Mouse (Mus musculus) kidney, adult 2 months (tissue): ENCODE results near the gene Tnfsf11. TPM values are rescaled to one million over a fixed set of nuclear protein-coding genes. Genes with fewer than 3 reads are reported as not detected.

Source experiments
- DNase-seq: peaks from one replicate; pipeline ENCODE4 v3.0.0; 2021
- H3K27ac ChIP-seq: fragments of 200-500 bp; 2 replicates; pipeline ENCODE4 v1.5.1; 2012; ENCODE audit warnings: low read depth, low read length, control low read depth, inconsistent platforms; ENCODE audit not compliant: insufficient read depth
- H3K27me3 ChIP-seq: fragments of 200-500 bp; replicated peaks from 2 replicates; pipeline ENCODE4 v1.6.1; 2012; ENCODE audit warnings: mild to moderate bottlenecking, moderate library complexity, low read length, inconsistent platforms; ENCODE audit not compliant: control insufficient read depth, insufficient read depth
- H3K36me3 ChIP-seq: fragments of 200-500 bp; 2 replicates; pipeline ENCODE4 v1.6.1; 2012; ENCODE audit warnings: mild to moderate bottlenecking, moderate library complexity, low read length, inconsistent platforms; ENCODE audit not compliant: control insufficient read depth, insufficient read depth
- H3K4me1 ChIP-seq: fragments of 200-500 bp; 2 replicates; pipeline ENCODE4 v1.6.1; 2011; ENCODE audit warnings: low read length; ENCODE audit not compliant: control insufficient read depth, insufficient read depth
- H3K4me3 ChIP-seq: fragments of 200-500 bp; 2 replicates; pipeline ENCODE4 v1.5.1; 2011; ENCODE audit warnings: mild to moderate bottlenecking, low read depth, low read length, control low read depth; ENCODE audit not compliant: insufficient read depth
- CTCF ChIP-seq: fragments of 200-500 bp; conservative IDR thresholded peaks from 2 replicates; pipeline ENCODE4 v1.5.1; 2011; ENCODE audit warnings: low read depth, mild to moderate bottlenecking, control low read depth, low read length, moderate library complexity, mixed read lengths; ENCODE audit not compliant: insufficient read depth, insufficient read length
- POLR2A ChIP-seq: fragments of 200-500 bp; IDR thresholded peaks from one replicate; pipeline ENCODE4 v1.6.1; 2011; ENCODE audit warnings: low read depth, low read length, control low read depth
- whole genome bisulfite sequencing: fragments of 180-500 bp; shearing (Covaris S2); methylation state at CpG from one replicate; pipeline ENCODE4 v1.1.7; 2018; 5-methylcytosine and 5-hydroxymethylcytosine counted together
- polyA plus RNA-seq: library from polyadenylated mRNA; depleted of rRNA; stranded (reverse); fragments of >200 nt; gene quantifications from 2 replicates; pipeline ENCODE4 v1.2.3, GENCODE M21; 2012

Tnfsf11 gene
- polyA plus RNA-seq, 1 experiment, result 0.16 TPM

DNA sequence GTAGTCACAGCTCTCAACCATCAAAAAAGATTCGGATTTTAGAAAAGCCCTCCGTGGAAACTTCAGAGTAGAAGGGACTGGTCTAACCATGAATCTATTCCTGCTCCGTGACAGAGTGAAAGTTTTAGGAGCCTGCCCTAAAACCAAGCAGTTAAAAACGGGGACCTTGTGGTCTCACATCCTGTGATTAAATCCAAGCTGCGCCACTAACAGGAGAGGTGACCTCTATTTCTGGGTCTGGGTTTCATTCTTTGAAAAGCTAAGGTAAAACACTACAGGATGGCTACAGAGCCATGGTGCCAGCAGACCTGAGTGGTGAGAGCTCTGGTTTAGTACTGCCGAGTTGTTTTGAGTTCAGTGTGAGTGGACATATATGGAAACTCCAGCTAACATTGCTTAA is 12.4 kb upstream of the Tnfsf11 start:
- Histone ChIP-seq H3K4me3 (no peak overlapping the region), H3K36me3 (no peaks in the 10 kb centered on the region), H3K27ac (no peak overlapping the region), H3K27me3 (no peaks in the 10 kb centered on the region; the same call in 1 of the 2 replicates), H3K4me1 (no peaks in the 10 kb centered on the region)
- WGBS, result 71% methylated on average over 6 of the region's 6 CpGs
- TF ChIP-seq POLR2A (no peak), CTCF (no peak)
- no peak for DNase-seq

DNA sequence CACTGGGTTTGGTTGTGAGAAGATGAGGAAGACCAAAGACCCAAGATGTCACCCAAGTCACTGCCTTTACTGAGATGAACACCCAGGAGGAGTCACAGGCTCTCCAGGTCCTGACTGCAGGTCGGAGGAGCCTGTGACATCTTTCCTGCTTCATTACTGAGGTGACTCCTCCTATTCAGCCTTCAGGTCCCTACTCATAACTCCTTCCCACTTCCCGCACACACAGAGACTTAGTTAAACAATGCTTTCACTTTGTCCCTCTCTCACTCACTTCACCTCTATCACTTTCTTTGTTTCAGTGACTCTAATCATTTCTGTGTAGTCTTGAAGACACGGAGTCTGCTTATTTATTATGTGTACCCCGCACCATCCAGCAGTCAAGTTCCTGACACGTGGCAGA is 11.7 kb upstream of the Tnfsf11 start:
- Histone ChIP-seq H3K4me3 (no peak overlapping the region), H3K4me1 (no peaks in the 10 kb centered on the region), H3K36me3 (no peaks in the 10 kb centered on the region), H3K27me3 (no peaks in the 10 kb centered on the region; the same call in 1 of the 2 replicates), H3K27ac (no peak overlapping the region)
- no peak for DNase-seq
- TF ChIP-seq POLR2A (no peak), CTCF (no peak)
- WGBS, result 73% methylated on average over 5 of the region's 5 CpGs

DNA sequence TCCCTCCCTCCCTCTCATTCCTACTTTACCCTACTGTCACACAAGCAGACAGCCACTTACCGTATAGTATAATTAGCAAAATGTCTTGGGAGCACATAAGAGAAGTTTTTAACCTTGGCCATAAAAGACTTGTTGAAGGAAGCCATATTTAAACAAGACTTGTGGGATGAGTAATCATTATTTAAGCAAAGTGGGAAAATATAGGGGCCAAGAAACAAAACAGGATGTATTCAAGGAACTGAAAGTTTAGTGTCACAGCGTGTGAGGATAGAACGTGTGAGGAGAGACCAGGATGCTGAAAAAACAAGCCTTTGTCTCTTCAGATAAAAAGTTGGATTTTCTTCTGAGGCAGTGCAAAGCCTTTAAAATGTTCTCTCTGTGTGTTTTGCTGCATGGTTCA is 11.2 kb upstream of the Tnfsf11 start:
- WGBS, result 69% methylated on average over 3 of the region's 3 CpGs

DNA sequence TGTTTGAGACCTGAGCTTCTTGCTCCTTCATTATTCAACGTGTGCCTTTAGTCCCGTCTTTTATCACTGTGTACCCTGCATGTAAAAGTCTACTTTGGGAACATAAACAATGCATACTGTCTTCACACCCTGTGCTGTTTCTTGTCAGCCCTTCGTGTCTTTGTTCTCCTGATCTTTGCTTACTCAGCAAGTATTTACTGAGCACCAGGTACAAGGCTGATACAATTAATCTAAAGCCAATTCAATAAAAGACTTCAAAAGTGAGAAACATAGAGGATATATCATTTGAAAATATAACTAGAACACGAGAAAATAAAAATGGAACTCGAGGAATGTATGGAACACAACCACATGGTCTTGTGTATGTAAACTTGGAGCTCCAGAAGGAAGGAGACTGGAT is 9.8 kb upstream of the Tnfsf11 start:
- no peak for DNase-seq
- no peaks in the 10 kb centered on the region; the same call in 1 of the 2 replicates for H3K27me3 ChIP-seq
- no peak for TF ChIP-seq CTCF
- no peak for TF ChIP-seq POLR2A
- H3K36me3 ChIP-seq, result no peaks in the 10 kb centered on the region
- no peak overlapping the region for H3K27ac ChIP-seq
- WGBS, result 82% methylated on average over 5 of the region's 5 CpGs
- no peaks in the 10 kb centered on the region for H3K4me1 ChIP-seq
- H3K4me3 ChIP-seq, result no peak overlapping the region

More for the DNA sequence above, 11.2 kb upstream of the Tnfsf11 start:
- DNase-seq, result no peak
- no peaks in the 10 kb centered on the region for H3K4me1 ChIP-seq
- H3K27ac ChIP-seq, result no peak overlapping the region
- TF ChIP-seq CTCF (no peak), POLR2A (no peak)
- no peak overlapping the region for H3K4me3 ChIP-seq
- no peaks in the 10 kb centered on the region for H3K36me3 ChIP-seq
- H3K27me3 ChIP-seq, result no peaks in the 10 kb centered on the region; the same call in 1 of the 2 replicates

DNA sequence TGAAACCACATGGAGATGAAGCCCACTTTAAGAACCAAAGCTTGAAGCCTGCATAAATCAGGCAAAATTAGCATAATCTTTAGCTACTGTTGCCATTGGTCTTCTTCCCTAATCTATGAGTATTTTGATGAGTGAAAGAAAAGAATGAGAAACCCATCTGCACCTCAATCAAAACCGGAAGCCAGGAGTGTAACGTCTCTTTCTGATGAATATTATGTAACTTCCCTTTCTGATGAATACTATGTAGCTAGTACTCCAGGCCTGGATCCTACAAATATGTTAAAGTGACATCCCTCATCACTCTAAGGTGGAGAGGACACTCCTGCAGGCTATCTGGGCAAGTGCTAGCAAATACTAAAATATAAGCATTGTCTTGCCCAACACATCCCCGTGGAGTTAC is 6.9 kb downstream of the Tnfsf11 start:
- no peaks in the 10 kb centered on the region for H3K36me3 ChIP-seq
- H3K27me3 ChIP-seq, result no peaks in the 10 kb centered on the region; the same call in 1 of the 2 replicates
- WGBS, result 91% methylated on average over 3 of the region's 3 CpGs
- no peak overlapping the region for H3K4me3 ChIP-seq
- TF ChIP-seq POLR2A (no peak), CTCF (no peak)
- DNase-seq, result no peak
- H3K4me1 ChIP-seq, result no peaks in the 10 kb centered on the region
- no peak overlapping the region for H3K27ac ChIP-seq

DNA sequence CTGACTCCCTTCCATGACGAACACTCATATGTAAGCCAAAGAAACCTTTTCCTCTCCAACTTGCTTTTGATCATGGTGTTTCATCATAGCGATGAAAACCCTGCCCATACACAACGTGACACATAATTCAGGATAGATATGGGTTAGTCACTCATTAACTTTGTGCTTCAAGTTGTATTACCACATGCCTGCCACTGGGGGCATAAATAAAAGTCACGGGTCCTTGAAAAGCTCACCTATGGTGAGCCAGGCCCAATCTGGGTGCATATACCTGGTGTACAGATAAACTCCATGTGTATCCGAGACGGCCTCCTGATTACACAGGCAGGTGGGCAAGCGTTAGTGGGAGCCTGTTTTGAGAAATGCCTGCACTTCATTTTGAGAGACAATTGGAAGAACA is 15.2 kb downstream of the Tnfsf11 start:
- TF ChIP-seq CTCF (no peak), POLR2A (no peak)
- Histone ChIP-seq H3K36me3 (no peaks in the 10 kb centered on the region), H3K4me1 (no peaks in the 10 kb centered on the region), H3K4me3 (no peak overlapping the region), H3K27me3 (no peaks in the 10 kb centered on the region), H3K27ac (no peak overlapping the region)
- no peak for DNase-seq
- 78% methylated on average over 7 of the region's 7 CpGs for WGBS

DNA sequence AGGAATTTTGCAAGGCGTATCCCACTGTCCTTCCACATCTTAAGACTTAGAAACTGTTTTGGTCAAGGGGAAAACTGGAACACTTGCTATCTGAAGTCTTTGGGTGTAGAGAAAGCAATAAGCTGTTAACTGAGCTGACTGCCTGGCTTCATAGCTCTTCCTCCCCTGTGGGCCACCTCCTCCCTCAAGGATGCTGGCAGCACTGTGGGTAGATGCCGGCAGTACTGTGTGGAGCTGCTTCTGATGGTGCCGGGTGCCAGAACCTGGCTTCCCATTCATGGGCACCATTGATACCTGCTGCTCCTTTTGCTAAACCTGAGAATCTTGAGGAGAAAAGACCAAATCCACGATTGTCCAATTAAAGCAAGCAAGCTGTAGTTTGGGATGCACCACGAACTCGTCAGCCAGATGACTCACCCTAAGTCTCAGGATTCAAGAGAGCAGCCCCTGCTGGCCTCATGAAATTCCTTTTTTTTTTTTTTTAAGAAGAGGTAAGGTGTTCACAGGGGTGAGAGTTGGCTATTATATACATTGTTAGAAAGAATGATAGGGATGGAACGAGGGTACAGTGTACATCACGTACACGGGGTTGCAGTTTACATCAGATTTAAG is 17.8 kb downstream of the Tnfsf11 start:
- H3K4me3 ChIP-seq, result no peak overlapping the region
- no peak overlapping the region for H3K27ac ChIP-seq
- H3K27me3 ChIP-seq, result no peaks in the 10 kb centered on the region
- no peaks in the 10 kb centered on the region for H3K4me1 ChIP-seq
- WGBS, result 77% methylated on average over 9 of the region's 9 CpGs
- no peaks in the 10 kb centered on the region for H3K36me3 ChIP-seq
- TF ChIP-seq POLR2A (no peak), CTCF (no peak)
- no peak for DNase-seq

DNA sequence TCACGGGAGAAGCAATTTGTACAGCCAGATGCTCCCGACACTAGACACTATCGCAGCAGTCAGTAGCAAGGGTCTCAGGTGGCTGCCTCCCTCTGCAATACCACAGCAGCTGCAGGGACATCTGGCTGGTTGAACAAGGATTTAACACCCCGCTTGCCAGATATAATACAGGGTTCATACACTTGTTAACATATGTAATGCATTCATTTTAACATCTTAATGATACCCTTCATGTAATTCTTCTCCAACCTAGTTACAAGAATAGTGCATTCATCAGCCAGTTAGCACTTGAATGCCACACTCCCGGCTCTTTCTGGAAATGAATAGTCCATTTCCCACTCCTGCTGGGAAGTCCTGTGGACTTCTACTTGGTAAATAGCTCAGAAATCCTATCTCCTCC is 18.9 kb downstream of the Tnfsf11 start:
- no peaks in the 10 kb centered on the region for H3K36me3 ChIP-seq
- TF ChIP-seq CTCF (no peak), POLR2A (no peak)
- H3K27me3 ChIP-seq, result no peaks in the 10 kb centered on the region
- H3K27ac ChIP-seq, result no peak overlapping the region
- DNase-seq, result no peak
- H3K4me1 ChIP-seq, result no peaks in the 10 kb centered on the region
- H3K4me3 ChIP-seq, result no peak overlapping the region
- 45% methylated on average over 5 of the region's 5 CpGs for WGBS
